Mouse (Mus musculus): Measurements from ENCODE around the gene Clec4a1. TPM values are rescaled to one million over a fixed set of nuclear protein-coding genes. Genes with fewer than 3 reads are reported as not detected.

Gene Clec4a1
- polyA plus RNA-seq, 1 experiment, result 0.52 TPM

Other genes with a start within 250 kb of the Clec4a1 start
- gene Nanog, start 214.4 kb upstream of the Clec4a1 start, polyA plus RNA-seq (2012; rRNA removed), result 0.06 TPM in 1 of 2 replicates, not detected in the other
- 101 and 105 TPM in 2 replicates for gene Slc2a3, start 120.2 kb upstream of the Clec4a1 start, polyA plus RNA-seq (2012; rRNA removed)
- 16.4 and 17.0 TPM in 2 replicates for gene Foxj2, start 101.9 kb upstream of the Clec4a1 start, polyA plus RNA-seq (2012; rRNA removed)
- 1.0 and 1.6 TPM in 2 replicates for gene C3ar1, start 65.7 kb upstream of the Clec4a1 start, polyA plus RNA-seq (2012; rRNA removed)
- gene Necap1, start 47.4 kb upstream of the Clec4a1 start, polyA plus RNA-seq (2012; rRNA removed), result 134 and 142 TPM in 2 replicates
- 0.53 and 0.68 TPM in 2 replicates for gene Clec4a3, start 30.7 kb downstream of the Clec4a1 start, polyA plus RNA-seq (2012; rRNA removed)
- gene Clec4a4, start 68.5 kb downstream of the Clec4a1 start, polyA plus RNA-seq (2012; rRNA removed), result not detected in 2 replicates
- gene Clec4b1, start 128.1 kb downstream of the Clec4a1 start, polyA plus RNA-seq (2012; rRNA removed), result not detected in 2 replicates
- gene Clec4a2, start 184.6 kb downstream of the Clec4a1 start, polyA plus RNA-seq (2012; rRNA removed), result 0.67 and 1.4 TPM in 2 replicates

All from frontal cortex, adult 2 months (tissue).